Mouse (Mus musculus): ENCODE data around the gene 4930402H24Rik.

4930402H24Rik gene

GRCm38 (mm10) chr2:130657541-130657940, 248.7 kb downstream of the 4930402H24Rik start:
- DNase-seq, result no peak

GRCm38 (mm10) chr2:130656536-130656935, 249.7 kb downstream of the 4930402H24Rik start:
- DNase-seq, result no peak
